ENCODE assay signal across 8 mouse cellular contexts in the genomic region with DNA sequence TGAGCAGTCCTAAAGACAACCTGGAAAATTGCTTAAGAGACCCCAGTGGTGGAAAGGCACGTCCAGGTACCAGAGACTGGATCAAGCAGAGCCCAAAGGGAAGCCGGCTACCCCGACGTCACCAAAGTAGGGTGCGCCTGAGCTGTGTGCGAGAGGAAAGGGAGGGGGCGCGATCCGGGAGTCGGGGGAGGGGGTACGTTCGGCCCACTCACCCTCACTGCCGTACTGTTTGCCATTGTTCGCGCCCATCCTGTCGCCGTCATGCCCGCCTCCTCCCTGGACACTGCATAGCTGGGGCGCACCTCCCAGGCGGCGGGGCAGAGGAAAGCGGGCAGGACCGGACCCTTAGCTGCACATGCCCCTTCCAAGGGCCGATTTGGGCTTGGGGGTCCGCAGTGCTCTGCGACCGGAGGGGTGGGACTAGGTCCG. TPM values are rescaled to one million over a fixed set of nuclear protein-coding genes. Genes with fewer than 3 reads are reported as not detected.
DNase-seq lines count a peak whose midpoint lies in the region; ATAC-seq and TF ChIP-seq lines count a peak whose summit lies in the region.

No protein-coding gene starts in this region.

- H3K4me1 ChIP-seq in liver, embryonic 14.5 days (replicated peaks; ENCODE audit: control insufficient read depth in 2 of 2, insufficient read depth in 2 of 2, low read length in 1 of 2): no peaks in the 10 kb centered on the region
- peaks cover 26% of the 10 kb centered on the region for H3K4me1 ChIP-seq in neural tube, embryonic 15.5 days

- intact Hi-C loops in left cerebral cortex, postnatal 4 days (cut with DNase I): loop anchor here (10.0 kb wide), 1 partner anchor 250 kb away; no protein-coding TSS in a partner anchor

- H3K9me3 ChIP-seq in liver, embryonic 14.5 days (ENCODE audit: control insufficient read depth, low read length): no peaks in the 10 kb centered on the region
- no peaks in the 10 kb centered on the region for H3K9me3 ChIP-seq in neural tube, embryonic 15.5 days (replicated peaks)

- ATAC-seq in liver, embryonic 14.5 days (ENCODE audit: insufficient read depth): peak; percentile 43; the same call in 1 of the 2 replicates
- ATAC-seq in neural tube, embryonic 15.5 days (ENCODE audit: low FRiP score): peak; percentile 84

- peak overlapping the region; percentile 42 to 48 for H3K4me3 ChIP-seq in liver, embryonic 14.5 days (ENCODE audit: insufficient read depth in 1 of 2, low read depth in 2 of 2, low read length in 2 of 2)
- H3K4me3 ChIP-seq in neural tube, embryonic 15.5 days (replicated peaks): peak overlapping the region; percentile 90

- WGBS in liver, embryonic 14.5 days (ENCODE audit: insufficient replicate concordance): under 1% methylated on average over 26 of the region's 28 CpGs
- WGBS in neural tube, embryonic 15.5 days: under 1% methylated on average over 28 of the region's 28 CpGs

- no peaks in the 10 kb centered on the region for H3K36me3 ChIP-seq in liver, embryonic 14.5 days (replicated peaks; ENCODE audit: control insufficient read depth, insufficient read depth, low read depth)
- H3K36me3 ChIP-seq in neural tube, embryonic 15.5 days: no peaks in the 10 kb centered on the region

- DNase-seq in left cerebral cortex, postnatal 4 days: peak; percentile 36
- no peak for DNase-seq in left cerebral cortex, adult 9 months (ENCODE audit: low spot score in 2 of 2)
- peak; percentile 60 for DNase-seq in embryo, embryonic 10.5 days (ENCODE audit: low spot score)
- DNase-seq in heart, adult 9 months (ENCODE audit: low spot score in 2 of 2): peak; percentile 38 to 50
- DNase-seq in kidney, adult 18-20 months: peak; percentile 33
- DNase-seq in liver, embryonic 14.5 days (ENCODE audit: low read depth in 3 of 3, low spot score in 3 of 3): no peak
- no peak for DNase-seq in B cell, adult 2 months

- no peak for TF ChIP-seq CTCF in liver, embryonic 14.5 days (IDR thresholded peaks at IDR 0.05; ENCODE audit: low read depth)

- peaks cover 18% of the 10 kb centered on the region for H3K27me3 ChIP-seq in liver, embryonic 14.5 days (ENCODE audit: control insufficient read depth, insufficient read depth, low read length)
- no peaks in the 10 kb centered on the region for H3K27me3 ChIP-seq in neural tube, embryonic 15.5 days (replicated peaks)

- peak overlapping the region; percentile 53 for H3K4me2 ChIP-seq in liver, embryonic 14.5 days (ENCODE audit: low read depth)
- H3K4me2 ChIP-seq in neural tube, embryonic 15.5 days: peak overlapping the region; percentile 85

- no peak overlapping the region for H3K27ac ChIP-seq in liver, embryonic 14.5 days
- H3K27ac ChIP-seq in neural tube, embryonic 15.5 days (replicated peaks): peak overlapping the region; percentile 87

- TF ChIP-seq EP300 in liver, embryonic 14.5 days (IDR thresholded peaks at IDR 0.05; ENCODE audit: low read depth): no peak

- no peak overlapping the region for H3K9ac ChIP-seq in liver, embryonic 14.5 days (replicated peaks)
- peak overlapping the region; percentile 81 for H3K9ac ChIP-seq in neural tube, embryonic 15.5 days (replicated peaks)

RNA-seq across cellular contexts. Expression of a gene that starts 0.6 kb away (rescaled TPM):
- total RNA-seq in left cerebral cortex, postnatal 4 days (2021): 1 to 10 TPM; 6.6 to 6.7 TPM
- polyA plus RNA-seq in liver, embryonic 14.5 days (2012; rRNA removed): 0.50 and 0.57 TPM in 2 replicates
- polyA plus RNA-seq in liver, embryonic 14.5 days (2014; fragmentation: Nextera tagmentation; extraction: Ambion mirVana): 0.56 and 0.68 TPM in 2 replicates
- polyA plus RNA-seq in neural tube, embryonic 15.5 days (2015; fragmentation: Nextera tagmentation; extraction: Ambion mirVana): 11.4 and 12.3 TPM in 2 replicates

Comparison
In these comparisons a context has a peak if more than half of its experiments do, and no peak if none do; other contexts are left out.
1. DNase-seq: peak in left cerebral cortex, postnatal 4 days (single experiment), embryo, embryonic 10.5 days (single experiment), heart, adult 9 months (2 of 2) and kidney, adult 18-20 months (single experiment); none in left cerebral cortex, adult 9 months (0 of 2), liver, embryonic 14.5 days (0 of 3) and B cell, adult 2 months (0 of 2).